Mouse (Mus musculus) intestine, embryonic 14.5 days (tissue): ENCODE results near the gene Dnajc2. TPM values are rescaled to one million over a fixed set of nuclear protein-coding genes. Genes with fewer than 3 reads are reported as not detected.

ENCODE experiments used
- ATAC-seq: fragments of 200-750 bp; cut with Nextera tagmentation; replicated peaks from 2 replicates; pipeline ENCODE4 v1.8.0; 2017; ENCODE audit warnings: low read depth, moderate number of reproducible peaks, moderate TSS enrichment, moderate library complexity; ENCODE audit not compliant: low FRiP score, low TSS enrichment
- DNase-seq: peaks from one replicate; pipeline ENCODE4 v3.0.0-alpha.2; 2018; ENCODE audit warnings: low spot score
- H3K27ac ChIP-seq: fragments of 300-500 bp; sonication (generic); 2 replicates; pipeline ENCODE4 v1.5.1; 2014; ENCODE audit warnings: low read depth, mild to moderate bottlenecking, control low read depth
- H3K27me3 ChIP-seq: fragments of 300-500 bp; sonication (generic); replicated peaks from 2 replicates; pipeline ENCODE4 v1.6.1; 2014; ENCODE audit warnings: low read length, control low read depth; ENCODE audit not compliant: control insufficient read depth, insufficient read depth
- H3K36me3 ChIP-seq: fragments of 300-500 bp; sonication (generic); 2 replicates; pipeline ENCODE4 v1.6.1; 2014; ENCODE audit warnings: low read length, control low read depth; ENCODE audit not compliant: control insufficient read depth, insufficient read depth
- H3K4me1 ChIP-seq: fragments of 300-500 bp; sonication (generic); replicated peaks from 2 replicates; pipeline ENCODE4 v1.6.1; 2014; ENCODE audit warnings: low read length, control low read depth, mixed read lengths; ENCODE audit not compliant: control insufficient read depth, insufficient read depth
- H3K4me2 ChIP-seq: fragments of 300-500 bp; sonication (generic); 2 replicates; pipeline ENCODE4 v1.6.1; 2014; ENCODE audit warnings: low read length
- H3K4me3 ChIP-seq: fragments of 300-500 bp; sonication (generic); 2 replicates; pipeline ENCODE4 v1.5.1; 2014; ENCODE audit warnings: low read depth, low read length, control low read depth, mixed read lengths
- H3K9ac ChIP-seq: fragments of 300-500 bp; sonication (generic); 2 replicates; pipeline ENCODE4 v1.6.1; 2014; ENCODE audit warnings: mild to moderate bottlenecking, low read length
- H3K9me3 ChIP-seq: fragments of 300-500 bp; sonication (generic); 2 replicates; pipeline ENCODE4 v1.6.1; 2016; ENCODE audit warnings: low read length, control low read depth; ENCODE audit not compliant: control insufficient read depth
- WGBS: fragments of 180-500 bp; shearing (Covaris S2); extraction: QIAGEN DNeasy Blood & Tissue Kit; methylation state at CpG from one replicate; pipeline ENCODE4 v1.1.7; 2014; 5-methylcytosine and 5-hydroxymethylcytosine counted together
- polyA plus RNA-seq: library from polyadenylated mRNA; unstranded; fragments of >200 nt; fragmentation: Nextera tagmentation; extraction: Ambion mirVana; gene quantifications from 2 replicates; pipeline ENCODE4 v1.2.1, GENCODE M21; 2014

Gene Dnajc2
- polyA plus RNA-seq, 1 experiment from 2014 or later: 85.5 TPM

DNA sequence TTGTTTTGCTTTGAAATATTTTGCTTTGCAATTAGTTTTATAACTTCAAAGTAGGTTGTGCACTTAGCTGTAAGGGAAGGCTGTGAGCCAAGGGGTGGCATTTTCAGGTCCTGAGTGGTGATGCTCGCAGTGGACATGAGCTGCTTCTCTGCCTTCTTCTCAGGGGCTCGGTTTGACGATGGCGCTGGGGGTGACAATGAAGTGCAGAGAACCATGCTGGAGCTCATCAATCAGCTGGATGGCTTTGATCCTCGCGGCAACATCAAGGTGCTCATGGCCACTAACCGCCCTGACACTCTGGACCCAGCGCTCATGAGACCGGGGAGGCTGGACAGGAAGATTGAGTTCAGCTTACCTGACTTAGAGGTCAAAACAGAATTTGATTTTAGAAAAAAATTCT is 17.9 kb upstream of the Dnajc2 start:
- no peak overlapping the region for H3K27ac ChIP-seq
- H3K4me3 ChIP-seq: no peak overlapping the region
- no peak overlapping the region for H3K4me2 ChIP-seq
- DNase-seq (no peak), ATAC-seq (no peak)
- H3K27me3 ChIP-seq: no peaks in the 10 kb centered on the region
- H3K9ac ChIP-seq: no peak overlapping the region
- H3K4me1 ChIP-seq: no peaks in the 10 kb centered on the region
- peaks cover 62% of the 10 kb centered on the region for H3K36me3 ChIP-seq
- 95% methylated on average over 9 of the region's 9 CpGs for WGBS
- no peaks in the 10 kb centered on the region for H3K9me3 ChIP-seq

DNA sequence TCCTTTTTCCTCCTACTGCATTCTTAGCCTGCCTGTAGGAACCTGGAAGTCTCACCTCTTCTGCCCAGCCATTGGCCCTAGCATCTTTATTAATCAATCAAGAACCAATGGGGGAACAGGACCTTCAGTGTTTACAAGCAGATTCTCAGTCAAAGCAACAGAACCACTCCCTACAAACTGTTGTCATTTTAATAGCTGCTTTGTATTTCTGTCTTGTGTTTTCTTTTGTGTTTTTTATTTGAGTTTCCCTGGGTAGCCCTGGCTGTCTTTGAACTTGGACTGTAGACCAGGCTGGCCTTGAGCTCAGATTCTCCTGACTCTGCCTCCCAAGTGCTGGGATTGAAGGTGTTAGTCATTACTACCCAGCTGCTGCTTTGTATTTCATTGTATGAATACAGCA is 7.1 kb upstream of the Dnajc2 start:
- H3K9ac ChIP-seq: no peak overlapping the region
- no peaks in the 10 kb centered on the region for H3K9me3 ChIP-seq
- no peak overlapping the region for H3K4me2 ChIP-seq
- peaks cover 24% of the 10 kb centered on the region for H3K36me3 ChIP-seq
- no peak overlapping the region for H3K4me3 ChIP-seq
- peaks cover 9% of the 10 kb centered on the region; the same call in 1 of the 2 replicates for H3K4me1 ChIP-seq
- no peak for DNase-seq
- H3K27ac ChIP-seq: no peak overlapping the region
- H3K27me3 ChIP-seq: no peaks in the 10 kb centered on the region
- ATAC-seq: no peak

DNA sequence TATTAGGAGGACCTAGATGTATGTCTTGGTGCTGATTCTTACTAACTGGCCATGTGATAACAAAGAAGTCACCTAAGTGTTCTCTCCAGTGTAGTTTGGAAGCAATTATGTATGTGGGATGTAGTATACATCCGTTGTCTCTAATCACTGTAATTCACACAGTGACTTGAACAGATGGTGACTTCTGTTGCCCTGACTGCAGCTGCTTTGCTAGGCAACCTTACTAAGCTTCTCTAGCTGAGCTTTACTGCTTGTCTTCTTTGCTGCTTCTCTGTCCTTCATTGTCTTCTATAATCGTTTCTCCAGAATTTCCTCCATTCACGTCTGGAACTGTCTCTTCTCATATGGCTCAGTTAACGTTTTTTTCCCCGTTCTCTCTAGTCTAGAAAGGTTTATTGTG is 4.0 kb upstream of the Dnajc2 start:
- Histone ChIP-seq H3K36me3 (0 out of 2 replicates have a peak, but pooled peaks cover 4% of the 10 kb centered on the region), H3K27ac (no peak overlapping the region), H3K27me3 (no peaks in the 10 kb centered on the region), H3K4me2 (no peak overlapping the region), H3K9ac (no peak overlapping the region), H3K4me1 (peaks cover 10% of the 10 kb centered on the region; the same call in 1 of the 2 replicates), H3K9me3 (no peaks in the 10 kb centered on the region), H3K4me3 (no peak overlapping the region)
- no peak for DNase-seq
- no peak for ATAC-seq
- WGBS: 64% methylated on average over 5 of the region's 5 CpGs

DNA sequence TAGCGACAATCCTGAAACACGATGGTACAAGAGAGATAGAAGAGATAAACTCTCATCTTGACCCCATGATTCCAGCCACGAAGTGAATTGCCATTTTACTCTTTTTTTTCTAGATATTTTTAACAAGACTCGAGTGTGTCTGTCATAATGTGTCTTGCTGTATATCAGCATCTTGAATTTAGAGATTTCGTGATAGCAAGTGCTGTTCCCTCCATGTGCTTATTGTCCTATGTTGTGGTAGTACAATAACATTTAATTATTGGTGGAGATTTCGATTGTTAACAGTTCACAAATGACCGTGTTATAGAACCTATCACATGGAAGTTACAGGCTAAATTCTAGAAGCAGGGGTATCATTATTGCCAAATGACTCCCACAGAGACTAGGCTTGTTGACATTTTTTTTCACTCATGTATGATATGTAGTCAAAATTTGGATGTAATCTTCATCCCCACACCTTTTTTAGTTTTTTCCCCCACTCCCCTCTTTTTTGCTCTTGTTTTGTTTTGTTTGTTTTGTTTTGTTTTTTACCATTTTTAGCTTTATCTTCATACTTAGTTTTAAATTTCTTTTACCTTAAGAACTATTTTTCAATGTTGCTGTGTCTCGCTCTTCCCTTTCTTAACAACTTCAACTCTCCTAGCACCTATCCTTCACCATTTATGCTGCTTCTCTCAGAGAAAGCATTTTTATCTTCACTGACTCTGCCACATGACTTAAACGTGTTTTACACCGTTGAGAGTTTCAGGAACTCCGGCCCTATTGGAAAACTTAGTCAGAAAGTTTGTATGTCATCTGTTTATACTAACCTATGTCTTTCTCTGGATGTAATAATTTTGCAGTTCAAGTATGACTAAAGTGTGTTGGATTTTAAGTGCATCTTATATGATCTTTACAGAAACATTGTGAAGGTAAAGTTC is 2.4 kb upstream of the Dnajc2 start:
- Histone ChIP-seq H3K9ac (peak overlapping the region; percentile 94), H3K27me3 (no peaks in the 10 kb centered on the region), H3K4me3 (peak overlapping the region; percentile 93), H3K4me2 (peak overlapping the region; percentile 83), H3K9me3 (no peaks in the 10 kb centered on the region), H3K27ac (no peak overlapping the region; the same call in 1 of the 2 replicates), H3K36me3 (peaks cover 9% of the 10 kb centered on the region), H3K4me1 (peaks cover 12% of the 10 kb centered on the region; the same call in 1 of the 2 replicates)
- DNase-seq (no peak), ATAC-seq (no peak)
- WGBS: 36% methylated on average over 11 of the region's 11 CpGs

DNA sequence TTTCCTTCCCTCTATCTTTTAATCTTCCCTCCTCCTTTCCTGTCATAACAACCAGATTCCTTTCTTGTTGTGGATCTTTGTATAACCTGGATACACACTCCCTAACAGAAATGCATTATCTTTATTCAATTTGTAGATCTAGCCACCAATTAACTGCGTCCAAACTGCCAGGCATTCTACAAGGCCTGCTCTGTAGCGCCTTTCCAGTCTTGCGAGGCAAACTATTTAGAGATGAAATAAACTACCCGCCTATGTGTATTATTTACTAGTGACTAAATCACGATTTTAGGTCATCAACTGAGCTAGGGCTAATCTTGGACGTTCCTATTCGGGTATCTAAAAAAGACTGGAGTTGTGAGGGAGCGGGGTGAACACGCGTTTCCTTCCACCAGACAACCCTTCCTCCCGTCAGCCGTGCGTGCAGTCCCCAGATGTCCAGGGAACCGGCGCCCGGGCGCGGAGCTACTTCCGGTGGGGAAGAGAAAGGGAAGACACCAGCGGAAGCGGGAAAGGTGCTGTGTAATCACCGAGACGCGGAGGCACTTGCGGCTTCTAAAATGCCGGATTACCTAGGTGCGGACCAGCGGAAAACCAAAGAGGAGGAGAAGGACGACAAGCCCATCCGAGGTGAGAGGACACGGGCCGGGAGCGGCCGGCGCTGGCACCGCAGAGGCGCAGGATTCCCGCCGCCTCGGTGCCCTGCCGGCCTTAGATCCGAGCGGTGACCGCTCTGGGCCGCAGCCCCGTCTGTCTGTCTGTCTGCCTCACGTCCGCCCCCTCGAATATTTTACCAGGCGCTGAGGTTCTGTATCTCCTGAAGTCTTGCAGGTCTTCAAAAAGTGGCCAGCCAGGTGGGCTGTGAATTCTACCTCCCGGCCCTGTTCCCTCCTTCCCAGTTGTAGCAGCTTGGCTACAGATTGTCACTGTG is 1.5 kb upstream of the Dnajc2 start:
- Histone ChIP-seq H3K9me3 (no peaks in the 10 kb centered on the region), H3K36me3 (peaks cover 19% of the 10 kb centered on the region), H3K4me3 (peak overlapping the region; percentile 93), H3K27me3 (no peaks in the 10 kb centered on the region), H3K27ac (peak overlapping the region; percentile 86), H3K4me1 (peaks cover 12% of the 10 kb centered on the region; the same call in 1 of the 2 replicates), H3K4me2 (peak overlapping the region; percentile 83), H3K9ac (peak overlapping the region; percentile 94)
- ATAC-seq: peak; percentile 80
- peak; percentile 98 for DNase-seq
- 2% methylated on average over 51 of the region's 51 CpGs for WGBS

DNA sequence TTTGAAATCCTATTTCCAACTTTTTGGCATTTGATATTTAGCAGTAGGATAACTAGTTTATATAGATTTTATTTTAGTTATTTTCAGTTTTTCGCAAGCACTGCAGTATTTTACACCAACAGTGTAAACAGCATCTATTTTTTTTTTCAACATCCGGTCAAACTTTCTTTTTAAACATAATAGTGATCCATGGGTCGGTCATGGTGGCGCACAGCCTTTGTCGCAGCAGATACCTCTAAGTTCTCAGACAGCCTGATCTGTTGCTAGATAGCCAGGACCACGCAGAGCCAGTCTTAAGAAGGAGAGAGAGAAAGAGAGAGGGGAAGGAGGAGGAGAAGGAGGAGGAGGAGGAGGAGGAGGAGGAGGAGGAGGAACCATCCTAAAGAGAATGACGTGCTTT is 725 bp upstream of the Dnajc2 start:
- Histone ChIP-seq H3K27me3 (no peaks in the 10 kb centered on the region), H3K36me3 (peaks cover 26% of the 10 kb centered on the region), H3K4me3 (no peak overlapping the region), H3K9ac (no peak overlapping the region), H3K4me1 (peaks cover 12% of the 10 kb centered on the region; the same call in 1 of the 2 replicates), H3K4me2 (peak overlapping the region; percentile 93), H3K27ac (no peak overlapping the region), H3K9me3 (no peaks in the 10 kb centered on the region)
- DNase-seq (no peak), ATAC-seq (no peak)
- WGBS: 80% methylated on average over 7 of the region's 7 CpGs

DNA sequence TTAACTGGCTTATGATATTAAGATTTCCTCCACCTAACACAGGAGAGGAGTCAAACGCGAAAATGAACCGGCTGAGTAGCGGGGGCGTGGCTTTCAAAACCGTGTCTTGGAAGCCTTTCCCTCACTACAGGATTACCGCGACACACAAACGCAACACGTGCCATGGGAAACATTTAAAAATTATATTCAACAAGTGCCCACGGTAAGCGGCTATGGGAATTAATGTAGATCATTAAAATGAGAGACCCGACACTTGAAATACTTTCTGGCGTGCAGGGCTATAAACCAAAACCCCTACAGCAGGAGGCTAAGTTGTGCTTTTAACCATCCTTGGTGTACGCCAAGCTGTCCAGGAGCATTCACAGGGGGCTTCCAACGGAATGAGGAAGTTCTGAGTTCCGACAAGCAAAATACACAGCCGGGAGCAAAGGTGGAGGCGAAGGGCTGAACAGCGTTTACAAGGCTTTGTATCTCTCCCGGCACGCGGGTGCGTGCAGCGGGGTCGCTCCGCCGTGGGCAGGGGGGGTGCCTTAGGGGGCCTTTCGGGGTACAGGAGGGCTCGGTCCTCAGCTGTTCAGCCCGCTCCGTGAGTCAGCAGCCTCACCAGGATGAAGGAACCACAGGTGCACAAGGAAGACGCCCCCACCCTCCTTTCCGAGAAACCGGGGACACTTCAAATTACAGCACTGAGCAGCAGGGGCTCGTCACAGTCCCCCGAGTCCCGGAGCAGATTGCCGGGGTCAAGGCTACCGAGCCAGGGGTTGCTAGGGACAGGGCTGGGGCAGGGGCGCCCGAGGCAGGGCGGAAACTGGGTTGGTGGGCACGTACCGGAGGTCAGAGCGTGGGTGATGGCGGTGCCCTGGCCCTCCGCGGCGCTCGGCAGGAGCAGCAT is 644 bp downstream of the Dnajc2 start:
- H3K36me3 ChIP-seq: peaks cover 40% of the 10 kb centered on the region
- no peaks in the 10 kb centered on the region for H3K27me3 ChIP-seq
- under 1% methylated on average over 51 of the region's 51 CpGs for WGBS
- peak overlapping the region; percentile 62; the same call in 1 of the 2 replicates for H3K27ac ChIP-seq
- H3K9me3 ChIP-seq: no peaks in the 10 kb centered on the region
- DNase-seq (peak; percentile 84), ATAC-seq (peak; percentile 74)
- peak overlapping the region; percentile 74 for H3K9ac ChIP-seq
- peaks cover 12% of the 10 kb centered on the region; the same call in 1 of the 2 replicates for H3K4me1 ChIP-seq
- peak overlapping the region; percentile 93 for H3K4me2 ChIP-seq
- H3K4me3 ChIP-seq: peak overlapping the region; percentile 90

DNA sequence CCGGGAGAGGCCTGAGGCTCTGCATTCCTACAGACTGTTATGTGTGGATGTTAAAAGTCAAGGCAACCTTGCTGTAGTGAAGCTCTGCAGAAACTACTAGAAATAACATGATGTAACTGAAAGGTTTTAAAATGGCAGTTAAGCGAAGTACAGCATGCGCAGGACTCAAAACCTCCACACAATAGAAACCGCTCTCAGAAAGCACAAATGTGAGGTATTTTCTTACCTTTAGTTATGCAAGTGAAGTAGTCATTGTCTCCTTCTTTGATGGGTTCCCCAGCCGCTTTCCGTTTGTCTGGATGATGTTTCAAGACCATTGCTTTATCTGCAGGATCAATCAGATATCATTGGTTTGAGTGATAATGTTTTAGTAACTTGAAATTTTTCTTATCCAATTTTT is 8.6 kb downstream of the Dnajc2 start:
- H3K4me2 ChIP-seq: no peak overlapping the region
- no peaks in the 10 kb centered on the region for H3K27me3 ChIP-seq
- H3K36me3 ChIP-seq: peaks cover 71% of the 10 kb centered on the region
- no peaks in the 10 kb centered on the region for H3K4me1 ChIP-seq
- no peak overlapping the region for H3K9ac ChIP-seq
- WGBS: 93% methylated on average over 6 of the region's 6 CpGs
- DNase-seq (no peak), ATAC-seq (no peak)
- H3K9me3 ChIP-seq: no peaks in the 10 kb centered on the region
- H3K4me3 ChIP-seq: no peak overlapping the region
- H3K27ac ChIP-seq: no peak overlapping the region
